Mouse (Mus musculus) c-Kit-positive CD71-positive TER-119-negative erythroid progenitor cells, embryonic 14.5 days (primary cell): ENCODE results near the gene Tmsb15b2.
"Not testable (repeated sequence)": the region's sequence is repeated elsewhere in the genome, so short reads cannot be mapped to it uniquely, and the experiment has no call there.

Source experiments
- DNase-seq: peaks from one replicate; pipeline ENCODE4 v3.0.0-alpha.2; 2013; ENCODE audit warnings: low read depth

Gene Tmsb15b2

GRCm38 (mm10) chrX:136975397-136975796 lies at the start of gene Tmsb15b2:
Gene Tmsb15b2, minus strand, starts transcription at chrX:136975497.
- not testable (repeated sequence) for DNase-seq

- peak; percentile 56 for DNase-seq
These were observed 44.0 kb upstream of the Tmsb15b2 start for GRCm38 (mm10) chrX:137019310-137019709.

GRCm38 (mm10) chrX:137017668-137018067 lies 42.4 kb upstream of the Tmsb15b2 start:
- no peak for DNase-seq

- DNase-seq: peak; percentile 40
These were observed 39.9 kb upstream of the Tmsb15b2 start for GRCm38 (mm10) chrX:137015099-137015709.

- no peak for DNase-seq
These were observed 21.0 kb upstream of the Tmsb15b2 start for GRCm38 (mm10) chrX:136996256-136996655.

GRCm38 (mm10) chrX:136993641-136994040 lies 18.3 kb upstream of the Tmsb15b2 start:
- DNase-seq: no peak

- no peak for DNase-seq
These were observed 17.8 kb upstream of the Tmsb15b2 start, which contains the start of gene Zcchc18 for GRCm38 (mm10) chrX:136992978-136993547. Gene Zcchc18, plus strand, starts transcription at chrX:136993155.

- no peak for DNase-seq
These were observed 17.1 kb upstream of the Tmsb15b2 start for GRCm38 (mm10) chrX:136992191-136992965.

- no peak for DNase-seq
These were observed 16.0 kb upstream of the Tmsb15b2 start for GRCm38 (mm10) chrX:136991274-136991673.

GRCm38 (mm10) chrX:136986039-136986438 lies 10.7 kb upstream of the Tmsb15b2 start:
- no peak for DNase-seq

- no peak for DNase-seq
These were observed 3.3 kb upstream of the Tmsb15b2 start for GRCm38 (mm10) chrX:136978616-136979015.

GRCm38 (mm10) chrX:136976424-136977084 lies 1.3 kb upstream of the Tmsb15b2 start, which contains the start of the genes Tmsb15l and Tmsb15b1:
Gene Tmsb15l, minus strand, starts transcription at chrX:136976869.
Gene Tmsb15b1, minus strand, starts transcription at chrX:136976874.
- peak; percentile 17 for DNase-seq

GRCm38 (mm10) chrX:136959688-136960087 lies 15.6 kb downstream of the Tmsb15b2 start:
- DNase-seq: no peak

- not testable (repeated sequence) for DNase-seq
These were observed 17.0 kb downstream of the Tmsb15b2 start for GRCm38 (mm10) chrX:136958300-136958699.

GRCm38 (mm10) chrX:136957583-136958279 lies 17.6 kb downstream of the Tmsb15b2 start:
- DNase-seq: not testable (repeated sequence)

- no peak for DNase-seq
These were observed 37.3 kb downstream of the Tmsb15b2 start for GRCm38 (mm10) chrX:136937985-136938384.

GRCm38 (mm10) chrX:136927031-136927430 lies 48.3 kb downstream of the Tmsb15b2 start, which contains the start of gene H2bfm:
Gene H2bfm, plus strand, starts transcription at chrX:136927325.
- no peak for DNase-seq

- DNase-seq: no peak
These were observed 49.4 kb downstream of the Tmsb15b2 start for GRCm38 (mm10) chrX:136925863-136926262.
